Mouse (Mus musculus): ENCODE data around the gene Akr1b3. TPM values are rescaled to one million over a fixed set of nuclear protein-coding genes. Genes with fewer than 3 reads are reported as not detected.
A peak's percentile ranks its signal among the peaks of the same experiment; 100 is the strongest.

Akr1b3 gene
- polyA plus RNA-seq, 1 experiment from 2014 or later: 188 TPM

DNA sequence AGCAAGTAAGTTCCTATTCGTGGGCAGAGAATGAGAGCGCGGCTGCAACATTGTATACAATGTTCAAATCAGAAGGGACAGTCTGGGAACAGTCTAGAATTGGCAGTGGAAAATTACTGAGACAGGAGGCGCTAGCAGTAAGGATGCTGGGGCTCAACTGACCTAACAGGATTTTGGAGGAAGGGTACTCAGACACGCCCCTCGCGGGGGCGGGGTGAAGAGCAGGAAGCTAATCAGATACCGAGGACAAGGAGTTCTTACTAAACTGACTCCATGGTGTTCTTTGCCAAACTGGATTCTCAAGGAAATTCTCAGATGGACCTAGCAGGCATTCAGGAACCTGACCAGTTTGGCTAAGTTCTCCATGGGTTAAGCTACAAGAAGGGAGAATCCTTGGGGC, 27.7 kb upstream of the Akr1b3 start:
- TF ChIP-seq EP300 (optimal IDR thresholded peaks at IDR 0.05) (no peak), CTCF (IDR thresholded peaks at IDR 0.05; ENCODE audit: low read depth) (0 out of 2 replicates have a peak, but pooled peaks have one; percentile 1)
- no peaks in the 10 kb centered on the region; the same call in 1 of the 2 replicates for H3K4me1 ChIP-seq (replicated peaks; ENCODE audit: control insufficient read depth, insufficient read depth)
- ATAC-seq (ENCODE audit: low FRiP score, low TSS enrichment) (no peak), DNase-seq (ENCODE audit: low spot score) (no peak)
- no peaks in the 10 kb centered on the region for H3K9me3 ChIP-seq (ENCODE audit: control insufficient read depth, low read length)
- no peak overlapping the region for H3K4me2 ChIP-seq (replicated peaks; ENCODE audit: low read depth)
- WGBS: 20% methylated on average over 9 of the region's 9 CpGs
- H3K36me3 ChIP-seq (ENCODE audit: control insufficient read depth, insufficient read depth, low read length): no peaks in the 10 kb centered on the region
- no peaks in the 10 kb centered on the region for H3K27me3 ChIP-seq (ENCODE audit: control insufficient read depth, insufficient read depth, low read length)
- no peak overlapping the region for H3K27ac ChIP-seq (replicated peaks)
- H3K4me3 ChIP-seq (ENCODE audit: low read depth, low read length): no peak overlapping the region
- no peak overlapping the region for H3K9ac ChIP-seq (ENCODE audit: low read length)

DNA sequence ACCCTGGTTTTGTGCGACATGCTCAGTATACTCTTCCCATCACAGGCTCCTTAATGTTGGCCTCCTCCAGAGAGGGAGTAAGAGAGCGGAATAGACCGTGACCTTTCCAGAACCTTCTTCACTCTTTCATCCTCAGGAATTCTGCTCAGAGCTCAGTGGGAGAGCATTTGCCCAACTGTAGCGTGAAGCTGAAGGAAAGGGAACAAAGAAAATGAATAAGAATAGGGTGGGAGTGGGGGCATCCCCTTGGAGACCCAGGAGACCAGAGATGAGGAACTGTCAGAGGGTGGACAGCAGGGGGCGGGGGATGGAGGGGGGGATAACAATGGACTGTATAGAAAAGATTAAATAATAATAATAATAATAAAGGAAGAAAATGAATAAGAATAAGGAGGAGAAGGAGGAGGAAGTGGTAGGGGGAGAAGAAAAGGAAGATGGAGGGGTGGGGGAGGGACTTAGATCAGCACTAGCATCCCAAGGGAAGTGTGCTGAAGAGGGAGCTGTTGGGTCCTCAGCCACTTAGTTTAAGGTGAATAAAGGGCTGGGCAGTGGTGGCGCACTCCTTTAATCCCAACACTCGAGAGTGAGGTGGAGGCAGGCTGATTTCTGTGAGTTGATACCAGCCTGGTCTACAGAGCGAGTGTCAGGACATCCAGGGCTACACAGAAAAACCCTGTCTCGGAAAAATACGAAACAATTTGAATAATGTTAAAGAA, 27.0 kb upstream of the Akr1b3 start:
- Histone ChIP-seq H3K36me3 (ENCODE audit: control insufficient read depth, insufficient read depth, low read length) (no peaks in the 10 kb centered on the region), H3K27me3 (ENCODE audit: control insufficient read depth, insufficient read depth, low read length) (no peaks in the 10 kb centered on the region), H3K4me1 (replicated peaks; ENCODE audit: control insufficient read depth, insufficient read depth) (no peaks in the 10 kb centered on the region; the same call in 1 of the 2 replicates), H3K4me2 (replicated peaks; ENCODE audit: low read depth) (no peak overlapping the region), H3K27ac (replicated peaks) (no peak overlapping the region), H3K9ac (ENCODE audit: low read length) (no peak overlapping the region), H3K4me3 (ENCODE audit: low read depth, low read length) (no peak overlapping the region), H3K9me3 (ENCODE audit: control insufficient read depth, low read length) (no peaks in the 10 kb centered on the region)
- WGBS: 73% methylated on average over 10 of the region's 10 CpGs
- DNase-seq (ENCODE audit: low spot score): no peak
- TF ChIP-seq EP300 (optimal IDR thresholded peaks at IDR 0.05) (no peak), CTCF (IDR thresholded peaks at IDR 0.05; ENCODE audit: low read depth) (no peak)
- no peak for ATAC-seq (ENCODE audit: low FRiP score, low TSS enrichment)

DNA sequence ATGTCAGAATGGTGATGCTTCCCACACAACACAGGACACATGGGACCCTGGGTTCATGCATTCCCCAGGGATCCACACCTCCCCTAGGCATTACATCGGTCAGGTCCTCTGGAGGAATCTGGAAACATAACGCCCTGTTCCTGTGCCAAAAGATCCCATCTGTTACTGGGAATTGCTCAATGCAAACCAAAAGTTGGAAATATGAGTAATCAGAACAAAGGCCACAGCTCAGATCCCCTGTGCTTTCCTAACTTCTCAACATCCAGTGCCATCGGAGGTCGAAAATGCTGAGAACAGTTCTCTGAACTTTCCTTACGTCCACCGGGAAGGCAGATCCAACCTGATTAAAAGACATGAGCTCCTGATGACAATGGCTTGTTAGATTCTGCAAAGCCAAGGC, 26.1 kb upstream of the Akr1b3 start:
- Histone ChIP-seq H3K9me3 (ENCODE audit: control insufficient read depth, low read length) (no peaks in the 10 kb centered on the region), H3K4me3 (ENCODE audit: low read depth, low read length) (no peak overlapping the region), H3K4me2 (replicated peaks; ENCODE audit: low read depth) (no peak overlapping the region), H3K4me1 (replicated peaks; ENCODE audit: control insufficient read depth, insufficient read depth) (no peaks in the 10 kb centered on the region; the same call in 1 of the 2 replicates), H3K27me3 (ENCODE audit: control insufficient read depth, insufficient read depth, low read length) (no peaks in the 10 kb centered on the region), H3K9ac (ENCODE audit: low read length) (no peak overlapping the region), H3K27ac (replicated peaks) (no peak overlapping the region), H3K36me3 (ENCODE audit: control insufficient read depth, insufficient read depth, low read length) (no peaks in the 10 kb centered on the region)
- TF ChIP-seq CTCF (IDR thresholded peaks at IDR 0.05; ENCODE audit: low read depth) (no peak), EP300 (optimal IDR thresholded peaks at IDR 0.05) (no peak)
- WGBS: 73% methylated on average over 6 of the region's 6 CpGs
- ATAC-seq (ENCODE audit: low FRiP score, low TSS enrichment) (no peak), DNase-seq (ENCODE audit: low spot score) (no peak)

DNA sequence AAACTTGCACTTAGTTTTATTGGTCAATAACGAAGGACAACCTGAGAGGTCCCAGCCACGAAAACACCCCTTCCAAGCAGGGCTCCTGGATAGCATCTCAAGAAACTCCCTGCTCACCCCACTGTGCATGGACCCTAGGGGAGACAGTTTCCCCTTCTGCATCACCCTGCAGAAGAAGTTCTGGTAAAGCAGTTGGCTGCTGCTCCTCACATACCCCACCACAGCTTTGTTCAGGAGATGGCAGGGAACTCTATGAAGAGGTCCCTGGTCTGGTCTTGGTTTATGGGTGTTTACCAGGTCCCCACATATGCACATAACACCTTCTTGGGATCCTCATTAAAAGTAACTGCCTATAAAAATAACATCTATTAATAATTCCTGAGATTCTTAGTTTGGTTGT, 25.2 kb upstream of the Akr1b3 start:
- Histone ChIP-seq H3K27me3 (ENCODE audit: control insufficient read depth, insufficient read depth, low read length) (no peaks in the 10 kb centered on the region), H3K9me3 (ENCODE audit: control insufficient read depth, low read length) (no peaks in the 10 kb centered on the region), H3K4me2 (replicated peaks; ENCODE audit: low read depth) (no peak overlapping the region), H3K9ac (ENCODE audit: low read length) (no peak overlapping the region), H3K36me3 (ENCODE audit: control insufficient read depth, insufficient read depth, low read length) (no peaks in the 10 kb centered on the region), H3K4me1 (replicated peaks; ENCODE audit: control insufficient read depth, insufficient read depth) (no peaks in the 10 kb centered on the region; the same call in 1 of the 2 replicates), H3K4me3 (ENCODE audit: low read depth, low read length) (no peak overlapping the region), H3K27ac (replicated peaks) (no peak overlapping the region)
- TF ChIP-seq EP300 (optimal IDR thresholded peaks at IDR 0.05) (no peak), CTCF (IDR thresholded peaks at IDR 0.05; ENCODE audit: low read depth) (no peak)
- no peak for DNase-seq (ENCODE audit: low spot score)
- ATAC-seq (ENCODE audit: low FRiP score, low TSS enrichment): no peak
- 84% methylated on average over 2 of the region's 2 CpGs for WGBS

DNA sequence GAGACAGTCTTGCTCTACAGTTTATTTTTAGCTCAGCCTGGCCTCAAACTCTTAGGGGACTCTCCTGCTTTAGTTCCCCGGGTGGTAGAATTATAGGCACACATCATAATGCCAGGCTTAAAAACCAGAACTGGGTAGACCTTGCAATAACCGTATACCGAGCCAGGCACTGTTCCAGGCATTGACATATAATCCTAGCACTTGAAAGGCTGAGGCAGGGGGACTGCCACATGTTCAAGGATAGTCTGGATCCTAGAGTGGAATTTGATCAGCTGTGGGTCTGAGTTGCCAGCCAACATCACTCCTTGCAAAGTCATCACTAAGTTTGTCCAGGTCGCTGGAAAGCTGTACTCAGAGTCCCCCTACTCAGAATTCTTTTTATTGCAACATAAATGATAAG, 24.7 kb upstream of the Akr1b3 start:
- Histone ChIP-seq H3K4me2 (replicated peaks; ENCODE audit: low read depth) (no peak overlapping the region), H3K4me1 (replicated peaks; ENCODE audit: control insufficient read depth, insufficient read depth) (no peaks in the 10 kb centered on the region; the same call in 1 of the 2 replicates), H3K36me3 (ENCODE audit: control insufficient read depth, insufficient read depth, low read length) (no peaks in the 10 kb centered on the region), H3K27me3 (ENCODE audit: control insufficient read depth, insufficient read depth, low read length) (no peaks in the 10 kb centered on the region), H3K4me3 (ENCODE audit: low read depth, low read length) (no peak overlapping the region), H3K9me3 (ENCODE audit: control insufficient read depth, low read length) (no peaks in the 10 kb centered on the region), H3K9ac (ENCODE audit: low read length) (no peak overlapping the region), H3K27ac (replicated peaks) (no peak overlapping the region)
- 82% methylated on average over 4 of the region's 4 CpGs for WGBS
- TF ChIP-seq CTCF (IDR thresholded peaks at IDR 0.05; ENCODE audit: low read depth) (no peak), EP300 (optimal IDR thresholded peaks at IDR 0.05) (no peak)
- no peak for ATAC-seq (ENCODE audit: low FRiP score, low TSS enrichment)
- no peak for DNase-seq (ENCODE audit: low spot score)

DNA sequence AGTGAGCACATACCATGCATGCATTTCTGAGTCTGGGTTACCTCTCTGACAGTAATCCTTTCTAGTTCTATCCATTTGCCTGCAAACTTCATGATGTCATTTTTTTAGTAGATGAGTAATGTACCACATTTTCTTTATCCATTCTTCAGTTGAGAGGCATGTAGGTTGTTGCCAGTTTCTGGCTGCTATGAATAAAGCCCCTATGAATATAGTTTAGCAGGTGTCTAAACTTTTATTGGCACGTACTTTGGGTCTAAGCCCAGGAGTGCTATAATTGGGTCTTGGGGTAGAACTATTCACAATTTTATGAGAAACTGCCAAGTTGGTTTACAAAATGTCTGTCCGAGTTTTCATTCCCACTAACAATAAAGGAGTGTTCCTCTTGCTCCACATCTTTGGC, 20.5 kb upstream of the Akr1b3 start:
- no peak for TF ChIP-seq CTCF (IDR thresholded peaks at IDR 0.05; ENCODE audit: low read depth)
- no peak for TF ChIP-seq EP300 (optimal IDR thresholded peaks at IDR 0.05)
- 76% methylated on average over 2 of the region's 2 CpGs for WGBS
- no peak overlapping the region for H3K9ac ChIP-seq (ENCODE audit: low read length)
- no peaks in the 10 kb centered on the region for H3K27me3 ChIP-seq (ENCODE audit: control insufficient read depth, insufficient read depth, low read length)
- no peak overlapping the region for H3K27ac ChIP-seq (replicated peaks)
- no peaks in the 10 kb centered on the region for H3K9me3 ChIP-seq (ENCODE audit: control insufficient read depth, low read length)
- no peaks in the 10 kb centered on the region for H3K4me1 ChIP-seq (replicated peaks; ENCODE audit: control insufficient read depth, insufficient read depth)
- no peak for DNase-seq (ENCODE audit: low spot score)
- no peaks in the 10 kb centered on the region for H3K36me3 ChIP-seq (ENCODE audit: control insufficient read depth, insufficient read depth, low read length)
- H3K4me2 ChIP-seq (replicated peaks; ENCODE audit: low read depth): no peak overlapping the region
- no peak for ATAC-seq (ENCODE audit: low FRiP score, low TSS enrichment)
- no peak overlapping the region for H3K4me3 ChIP-seq (ENCODE audit: low read depth, low read length)

All from stomach, postnatal 0 days (tissue).